Mouse (Mus musculus): ENCODE measurements around the gene Fam83d.

Fam83d gene

GRCm38 (mm10) chr2:158817708-158818107 lies 49.8 kb downstream of the Fam83d start:
- no peak for DNase-seq

GRCm38 (mm10) chr2:158828124-158828523 lies 60.2 kb downstream of the Fam83d start:
- DNase-seq: no peak

DNA sequence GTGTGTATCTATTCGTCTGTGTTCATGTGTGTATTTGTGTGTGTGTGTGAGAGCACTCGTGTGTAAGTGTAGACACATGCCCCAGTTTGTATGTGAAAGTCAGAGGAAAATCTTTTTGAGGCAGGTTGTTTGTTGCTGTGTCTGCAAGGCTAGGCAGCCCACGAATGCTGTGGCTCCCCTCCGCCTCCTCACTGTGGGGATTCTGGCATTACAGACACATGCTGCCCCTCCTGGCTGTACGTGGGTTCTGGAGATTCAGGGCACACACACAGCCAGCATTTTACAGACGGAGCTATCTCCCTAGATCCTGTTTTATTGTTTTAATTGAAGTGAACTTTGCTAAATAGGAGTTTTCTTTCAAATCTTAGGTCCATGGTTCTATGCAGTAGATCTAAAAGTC lies 61.9 kb downstream of the Fam83d start:
- no peak for DNase-seq

DNA sequence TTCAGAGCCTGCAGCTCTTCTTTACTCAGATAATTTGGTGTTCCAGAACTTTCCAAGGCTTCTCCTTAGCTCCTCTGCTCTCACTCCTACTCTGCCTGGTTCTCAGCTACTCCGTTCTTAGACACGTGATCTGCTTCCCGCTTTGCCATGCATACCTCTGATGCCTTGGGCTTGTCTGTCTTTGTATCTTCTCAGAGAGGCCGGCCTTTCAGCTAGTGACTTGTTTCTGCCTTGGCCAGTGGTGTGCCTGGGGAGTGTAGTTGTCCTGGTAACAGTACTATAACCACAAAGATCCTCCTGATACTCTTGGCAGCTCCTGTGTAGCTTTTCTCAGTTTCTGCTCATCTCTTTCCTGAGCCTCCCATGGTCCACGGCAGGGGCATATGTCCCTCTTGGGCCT lies 65.3 kb downstream of the Fam83d start:
- no peak for DNase-seq

GRCm38 (mm10) chr2:158833645-158834044 lies 65.8 kb downstream of the Fam83d start:
- no peak for DNase-seq
